Mouse (Mus musculus): ENCODE measurements at regions not wholly inside any gene's neighbourhood (a gene's known extent, or its start where the extent isn't known, plus 50 kb on each side); places are given as distances from the start of the nearest gene placed in this dataset.

- no peak for TF ChIP-seq CTCF (IDR thresholded peaks at IDR 0.05; ENCODE audit: borderline replicate concordance, insufficient read depth, low read length)
- no peak for TF ChIP-seq POLR2A (IDR thresholded peaks at IDR 0.05; ENCODE audit: low read depth, low read length)
Observed at GRCm38 (mm10) chr19:21913005-21913670, 135.0 kb downstream of the Cemip2 start.
